Mouse (Mus musculus) monocyte, adult 5-6 weeks (primary cell): ENCODE results near the gene Pvalb. TPM values are rescaled to one million over a fixed set of nuclear protein-coding genes. Genes with fewer than 3 reads are reported as not detected.
A peak's percentile ranks its signal among the peaks of the same experiment; 100 is the strongest.

Experiments used
- ATAC-seq: fragments of 153-309, 156-312 bp; replicated peaks from 2 replicates; pipeline ENCODE4 v1.8.0; 2017; ENCODE audit warnings: mild to moderate bottlenecking; ENCODE audit not compliant: low TSS enrichment, insufficient number of reproducible peaks, severe bottlenecking, poor library complexity, low FRiP score
- total RNA-seq: library from RNA; stranded (forward); fragments of 200-1000, 200-491, 200-594 nt; gene quantifications from 3 replicates; pipeline ENCODE4 v1.2.3, GENCODE M21; 2017

Pvalb gene
- total RNA-seq: 0.49 TPM in 1 of 3 replicates, not detected in the others

DNA sequence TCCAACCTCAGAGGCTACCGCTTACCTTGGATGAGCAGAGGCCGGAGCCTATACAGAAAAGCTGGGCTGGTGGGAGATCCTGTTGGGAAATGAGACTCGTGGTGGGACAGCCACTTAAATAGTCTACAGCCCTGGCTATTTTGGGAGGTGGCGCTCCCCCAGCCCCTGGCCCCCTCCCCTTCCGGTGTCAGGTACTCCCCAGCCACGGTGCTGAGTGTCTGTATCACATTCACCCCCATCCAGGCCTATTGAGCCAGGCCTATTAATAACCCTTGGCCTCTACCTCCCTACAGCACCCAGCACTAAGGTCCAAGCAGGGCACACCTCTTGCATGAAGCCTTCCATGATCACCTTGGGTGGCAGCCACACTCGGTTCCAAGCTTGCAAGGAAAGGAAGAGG lies at the start of gene Pvalb:
Gene Pvalb, minus strand, starts transcription at position 89 of the 400 bp plus-strand sequence.
- ATAC-seq: no peak

DNA sequence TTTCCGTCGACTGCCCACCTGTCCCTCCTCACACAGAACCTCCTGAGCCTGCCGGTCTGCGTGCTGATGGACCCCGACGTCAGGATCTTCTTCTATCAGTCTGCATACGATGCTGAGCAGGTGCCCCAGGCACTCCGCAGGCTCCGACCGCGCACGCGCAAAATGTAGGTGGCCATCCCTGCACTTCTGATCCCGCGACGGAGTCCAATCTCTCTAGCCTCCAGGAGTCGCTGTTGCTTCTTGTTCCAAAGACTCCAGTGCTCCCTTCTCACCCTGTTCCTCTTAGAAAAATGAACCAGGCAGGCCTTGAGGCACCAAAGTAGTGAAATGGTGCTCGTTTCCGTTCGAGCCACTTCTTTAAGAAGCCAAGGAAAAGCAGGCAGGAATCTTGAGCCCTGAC lies 48.6 kb upstream of the Pvalb start:
- ATAC-seq: no peak

DNA sequence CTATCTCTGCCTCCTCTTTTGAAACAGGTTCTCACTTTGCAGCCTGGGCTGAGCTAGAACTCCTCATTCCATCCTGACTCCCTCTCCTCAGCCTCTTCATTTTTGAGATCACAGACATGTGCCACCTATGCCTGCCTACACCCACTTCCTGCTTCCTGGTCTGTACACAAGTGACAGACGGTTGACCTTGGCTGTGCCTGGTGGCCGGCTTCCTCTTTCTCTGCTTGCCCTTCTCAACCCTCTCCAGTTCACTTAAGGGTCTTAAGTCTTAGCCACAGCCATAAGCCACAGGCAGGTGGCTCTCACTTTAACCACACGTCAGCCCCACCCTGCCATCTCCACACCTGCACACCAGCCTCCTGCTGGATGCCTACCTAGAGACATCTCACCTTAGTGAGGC lies 42.2 kb upstream of the Pvalb start:
- peak; percentile 54 for ATAC-seq

- ATAC-seq: peak; percentile 36
Observed at GRCm38 (mm10) chr15:78247659-78248058, 41.5 kb upstream of the Pvalb start.

DNA sequence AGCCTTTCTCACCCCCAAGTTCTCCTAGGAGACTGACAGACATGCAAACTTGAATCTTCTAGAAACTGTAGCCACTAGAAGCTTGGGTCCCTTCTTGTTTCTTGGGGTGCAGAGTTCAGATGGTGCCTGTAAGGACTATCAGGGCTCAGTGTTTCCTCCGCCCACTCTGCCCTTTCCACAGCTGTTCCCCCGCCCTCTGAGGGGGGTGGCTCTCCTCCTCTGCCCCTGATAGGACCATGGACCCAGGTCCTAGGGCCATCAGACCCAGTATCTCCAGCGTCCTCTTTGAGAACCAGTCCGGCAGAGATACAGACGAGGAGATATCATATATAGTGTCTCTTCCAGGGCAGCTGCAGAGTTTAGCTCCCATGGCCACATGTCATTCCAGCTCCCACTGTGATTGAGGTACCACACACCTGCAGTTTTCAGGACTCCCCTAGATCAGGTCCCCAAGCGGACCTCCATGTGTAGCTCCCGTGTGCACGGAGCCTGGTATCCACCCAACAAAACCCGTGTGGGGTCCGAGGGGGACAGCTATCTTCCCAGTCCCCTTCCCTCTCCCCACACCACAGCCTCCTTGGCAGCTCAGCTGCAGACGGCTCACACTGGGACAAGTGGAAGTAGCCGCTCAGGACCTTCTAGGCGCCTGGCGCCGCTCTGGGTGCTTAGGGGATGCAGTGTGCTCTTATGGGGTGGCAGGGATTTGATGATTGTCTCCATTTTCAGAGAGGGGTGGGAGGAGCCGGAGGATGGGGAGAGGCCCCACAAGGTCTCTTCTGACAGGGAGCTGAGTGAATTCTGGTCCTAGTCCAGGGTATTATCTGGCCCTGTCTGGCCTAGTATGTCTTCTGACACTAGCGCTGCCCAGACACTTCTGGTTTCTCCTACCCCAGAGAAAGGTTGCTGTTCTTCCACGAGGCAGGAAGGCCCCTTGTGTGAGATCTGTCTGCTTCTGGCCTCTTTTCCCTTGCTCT lies 40.2 kb upstream of the Pvalb start:
- peak; percentile 32; the same call in 1 of the 2 replicates for ATAC-seq

DNA sequence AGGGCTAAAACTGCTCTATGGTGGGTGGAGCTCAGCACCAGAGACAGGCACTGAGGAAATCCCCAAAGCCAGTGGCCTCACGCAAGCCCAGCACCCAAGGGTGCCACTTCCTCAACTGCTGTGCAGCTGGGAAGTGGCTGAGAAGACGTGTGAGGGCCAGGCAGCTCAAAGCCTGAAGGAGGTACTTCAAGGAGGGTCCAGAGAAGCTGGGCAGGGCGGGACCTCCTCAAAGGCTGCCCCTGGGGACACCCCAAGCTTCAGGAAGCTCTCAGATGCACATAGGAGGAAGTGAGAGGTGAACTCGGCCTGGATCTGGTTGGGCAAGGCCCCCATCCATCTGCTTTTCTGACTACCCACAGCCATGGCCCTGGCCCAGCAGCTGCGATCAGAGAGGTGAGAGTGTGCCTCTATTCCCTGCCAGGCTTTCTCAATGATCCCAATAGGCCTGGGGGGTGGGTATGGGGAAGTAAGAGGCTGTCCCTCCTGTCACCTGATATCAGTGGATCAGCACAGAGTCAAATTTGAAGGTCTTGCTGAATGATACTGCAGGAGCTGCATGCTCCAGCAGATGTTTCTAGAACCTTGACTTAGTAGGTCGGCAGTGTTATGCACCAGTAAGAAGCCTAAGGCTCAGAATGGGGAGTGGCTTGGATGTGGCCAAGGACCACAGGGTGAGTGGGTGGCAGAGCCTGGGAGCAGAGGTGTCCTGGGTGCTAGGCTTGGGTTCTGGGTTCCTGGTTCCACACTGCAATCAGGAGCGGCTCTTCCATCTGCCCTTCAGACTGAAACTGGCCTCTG lies 38.7 kb upstream of the Pvalb start, which contains the start of gene Ncf4:
Gene Ncf4, plus strand, starts transcription at position 107 of the 798 bp plus-strand sequence.
- peak; percentile 71 for ATAC-seq

DNA sequence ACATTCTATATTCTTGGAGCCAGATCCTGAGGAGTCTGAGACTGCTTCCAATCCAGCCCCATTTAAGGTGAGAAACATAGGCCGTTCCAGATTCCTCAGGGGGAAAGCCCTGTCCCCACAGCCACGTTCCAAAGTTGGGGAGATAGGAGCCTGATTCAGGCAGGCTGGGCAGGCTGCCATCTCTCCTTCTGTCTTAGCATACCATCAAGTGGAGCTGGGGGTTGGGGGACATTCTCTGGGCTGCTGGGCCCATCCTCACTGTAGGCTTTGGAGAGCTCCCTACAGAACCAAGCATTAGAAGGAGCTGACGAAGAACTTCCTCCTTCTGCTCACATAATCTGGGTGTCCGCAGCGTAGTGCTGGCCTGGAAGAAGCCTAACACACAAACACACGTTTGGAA lies 37.6 kb upstream of the Pvalb start:
- ATAC-seq: no peak

GRCm38 (mm10) chr15:78243061-78243460 lies 36.9 kb upstream of the Pvalb start:
- ATAC-seq: no peak

DNA sequence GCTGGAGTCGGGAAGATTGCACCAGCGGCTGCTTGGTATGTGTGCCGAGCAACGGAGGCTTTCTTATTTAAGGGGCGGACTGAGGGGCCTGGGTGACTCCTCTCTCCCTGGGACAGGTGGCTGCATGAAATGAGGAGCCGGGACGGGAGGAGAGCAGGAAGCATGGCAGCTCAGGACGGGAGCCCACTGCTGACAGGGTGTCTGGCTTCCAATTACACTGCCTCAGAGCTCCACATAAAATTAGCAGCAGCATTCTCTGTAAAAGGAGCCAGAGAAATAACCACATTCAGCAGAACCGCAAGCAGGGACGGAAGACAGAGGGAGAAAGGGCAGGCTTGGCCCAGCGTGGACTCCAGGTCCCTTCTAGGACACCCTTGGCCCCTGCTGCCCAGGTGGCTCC lies 35.1 kb upstream of the Pvalb start:
- no peak for ATAC-seq

- ATAC-seq: no peak
Observed at GRCm38 (mm10) chr15:78239956-78240617, 33.9 kb upstream of the Pvalb start.

DNA sequence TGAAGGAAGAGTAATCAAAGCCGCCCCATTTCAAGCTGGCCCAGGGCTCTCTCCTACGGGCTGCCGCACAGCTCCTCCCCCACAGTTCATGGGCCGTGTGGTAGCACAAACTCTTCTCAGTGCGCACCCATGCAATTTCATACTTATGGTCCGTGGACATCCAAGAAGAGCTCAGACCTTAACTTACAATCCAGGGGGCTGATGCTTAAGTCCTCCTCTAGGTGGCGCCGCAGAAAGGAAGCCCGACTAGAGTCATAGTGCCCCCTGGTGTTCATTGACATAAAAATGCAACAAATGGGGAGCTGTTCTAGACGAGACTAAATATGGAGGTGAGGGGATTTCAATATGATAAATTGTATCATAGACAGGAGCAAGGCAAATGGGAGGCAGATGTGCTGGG lies 33.3 kb upstream of the Pvalb start:
- ATAC-seq: peak; percentile 73

DNA sequence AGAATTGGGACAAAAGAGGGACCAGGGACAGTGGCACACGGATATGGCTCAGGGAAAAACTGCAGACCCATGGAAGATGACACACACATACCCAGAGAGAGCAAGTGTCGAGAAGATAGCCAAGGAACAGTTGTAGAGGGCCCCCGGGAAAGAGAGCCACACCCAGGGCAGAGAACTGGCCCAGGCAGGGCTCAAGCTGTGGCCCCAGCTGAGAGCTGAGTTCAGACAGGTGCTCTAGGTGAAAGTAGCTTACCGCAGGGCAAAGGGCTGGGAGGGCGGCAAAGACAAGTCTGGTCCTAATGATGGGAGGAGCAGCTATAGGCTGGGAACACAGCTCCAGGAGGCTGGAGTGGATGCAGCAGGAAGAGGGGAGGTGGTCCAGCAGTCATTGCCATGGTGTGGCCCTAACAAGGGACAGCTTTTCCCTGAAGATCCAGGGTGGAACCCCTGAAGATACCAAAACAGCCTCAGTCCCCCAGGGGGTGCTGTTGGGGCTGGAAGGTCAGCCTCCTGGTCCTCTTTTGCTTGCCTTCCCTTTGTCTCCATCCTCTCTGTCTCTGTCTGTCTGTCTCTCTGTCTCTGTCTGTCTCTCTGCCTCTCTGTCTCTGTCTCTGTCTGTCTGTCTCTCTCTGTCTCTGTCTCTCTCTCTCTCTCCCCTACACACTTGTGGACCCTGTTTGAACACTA lies 28.8 kb upstream of the Pvalb start:
- no peak; the same call in 1 of the 2 replicates for ATAC-seq

GRCm38 (mm10) chr15:78231346-78232331 lies 25.4 kb upstream of the Pvalb start:
- no peak for ATAC-seq

- no peak for ATAC-seq
Observed at GRCm38 (mm10) chr15:78227816-78228215, 21.6 kb upstream of the Pvalb start.

DNA sequence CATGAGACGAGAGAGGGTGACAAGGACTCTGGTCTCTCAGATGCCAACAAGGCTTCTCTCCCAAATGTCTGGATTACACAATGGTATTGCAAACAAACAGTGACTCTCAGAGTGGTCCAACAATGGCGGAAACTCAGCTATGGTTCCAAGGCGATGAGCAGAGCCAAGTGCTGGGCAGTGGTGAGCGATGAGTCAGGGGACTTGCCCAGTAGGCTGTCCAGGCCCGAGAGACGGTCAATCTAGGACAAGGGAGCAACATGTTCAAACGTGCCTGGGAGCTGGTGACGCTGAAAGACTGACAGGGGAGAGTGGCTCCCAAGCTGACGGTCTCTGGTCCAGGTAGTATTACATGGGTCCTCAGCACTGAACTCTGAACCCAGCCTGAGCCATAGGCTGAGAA lies 9.1 kb upstream of the Pvalb start:
- ATAC-seq: no peak

DNA sequence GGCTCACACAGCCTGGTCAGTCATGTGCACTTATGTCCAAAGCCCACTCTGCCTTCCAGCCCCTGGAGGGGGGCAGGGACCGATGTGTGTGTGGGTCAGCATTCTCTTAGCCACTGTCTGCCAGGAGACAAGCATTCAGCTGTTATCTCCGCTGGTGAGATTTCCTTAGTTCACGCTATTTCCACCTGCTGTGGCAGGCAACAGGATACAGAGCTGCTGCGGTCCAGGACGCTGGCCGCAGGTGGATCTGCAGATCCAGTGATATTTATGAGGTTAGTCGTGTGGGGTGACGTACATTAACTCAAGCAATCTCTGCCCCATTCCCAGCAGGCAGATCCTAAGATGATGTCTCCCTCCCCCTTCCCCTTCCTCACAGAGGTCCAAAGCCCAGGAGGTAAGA lies 5.2 kb upstream of the Pvalb start:
- ATAC-seq: 0 out of 2 replicates have a peak, but pooled peaks have one; percentile 9

GRCm38 (mm10) chr15:78210203-78210602 lies 4.0 kb upstream of the Pvalb start:
- ATAC-seq: no peak
